Mouse (Mus musculus) neutrophil, adult 59 days (primary cell): ENCODE measurements around the gene Elavl4. TPM values are rescaled to one million over a fixed set of nuclear protein-coding genes. Genes with fewer than 3 reads are reported as not detected.

Experiments
- total RNA-seq, 2 experiments: library from RNA; stranded (reverse); gene quantifications; 1 replicate in 1 of 2; 2 replicates in 1 of 2; pipeline ENCODE4 v1.2.4; 2023

Elavl4 gene
- not detected for total RNA-seq

DNA sequence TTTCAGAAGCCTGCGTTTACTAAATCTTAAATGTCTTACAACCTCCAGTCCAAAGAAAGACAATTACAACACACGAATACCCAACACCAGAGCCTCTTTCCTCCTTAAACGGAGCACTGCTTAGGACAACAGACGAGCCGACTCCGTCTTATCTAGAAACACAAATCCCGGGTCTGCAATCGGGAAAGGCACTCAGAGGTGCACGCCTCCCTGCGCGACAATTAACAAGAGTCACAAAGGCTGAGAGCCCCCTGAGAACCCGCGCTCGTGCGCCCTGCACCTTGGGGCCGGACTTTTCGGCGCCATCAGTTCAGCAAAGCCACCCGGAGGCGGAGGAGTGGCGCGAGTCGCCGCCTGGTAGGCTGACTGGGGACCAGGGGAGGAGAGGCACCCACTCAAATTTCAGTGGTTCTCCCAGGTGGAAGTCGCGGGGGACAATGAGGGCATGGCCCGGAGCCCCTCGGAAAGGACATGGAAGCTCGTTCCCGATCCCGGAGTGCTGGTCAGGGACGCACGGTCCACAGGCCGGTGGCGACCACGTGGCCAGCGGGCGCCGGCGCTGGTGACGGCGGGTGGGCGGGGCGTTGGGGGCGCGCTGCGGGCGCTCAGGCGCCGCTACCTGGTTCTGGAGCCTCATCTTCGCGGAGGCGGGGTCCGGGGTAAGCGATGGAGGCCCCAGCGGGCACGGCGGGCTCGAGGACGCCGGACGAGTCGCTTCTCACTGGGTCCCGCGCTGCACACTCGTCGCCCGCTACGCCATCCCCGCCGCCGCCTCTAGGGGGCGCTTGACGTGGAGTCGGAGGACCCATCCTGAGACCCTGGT, at the start of gene Elavl4:
Gene Elavl4 (minus strand): TSS at position 732 of the 823 bp plus-strand sequence.

DNA sequence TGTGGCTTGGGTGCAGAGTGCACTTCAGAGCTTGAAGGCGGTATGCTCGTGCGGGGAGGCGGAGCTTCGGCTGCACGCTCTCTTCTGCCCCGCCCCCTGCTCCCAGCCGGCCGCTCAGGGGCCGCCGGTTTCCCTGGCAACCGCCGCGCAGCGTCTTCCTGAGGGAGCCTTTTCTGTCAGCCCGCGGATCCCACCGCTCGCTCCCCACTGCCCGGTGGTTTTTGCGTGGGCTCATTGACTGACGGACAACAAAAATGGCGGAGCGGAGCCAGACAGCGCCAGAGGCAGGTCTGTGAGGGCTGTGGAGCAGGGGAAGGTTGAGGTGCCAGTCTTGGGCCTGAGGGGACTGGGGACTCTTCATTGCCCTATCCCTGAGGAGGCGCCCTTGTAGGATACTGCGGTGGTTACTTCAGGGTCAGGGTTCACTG, 45.9 kb upstream of the Elavl4 start, which contains the start of gene Agbl4:
Gene Agbl4 (plus strand): TSS at position 44 of the 428 bp plus-strand sequence.

Other genes starting within 250 kb of the Elavl4 start
- gene Agbl4, start 45.8 kb upstream of the Elavl4 start, total RNA-seq = not detected